In the genomic region with DNA sequence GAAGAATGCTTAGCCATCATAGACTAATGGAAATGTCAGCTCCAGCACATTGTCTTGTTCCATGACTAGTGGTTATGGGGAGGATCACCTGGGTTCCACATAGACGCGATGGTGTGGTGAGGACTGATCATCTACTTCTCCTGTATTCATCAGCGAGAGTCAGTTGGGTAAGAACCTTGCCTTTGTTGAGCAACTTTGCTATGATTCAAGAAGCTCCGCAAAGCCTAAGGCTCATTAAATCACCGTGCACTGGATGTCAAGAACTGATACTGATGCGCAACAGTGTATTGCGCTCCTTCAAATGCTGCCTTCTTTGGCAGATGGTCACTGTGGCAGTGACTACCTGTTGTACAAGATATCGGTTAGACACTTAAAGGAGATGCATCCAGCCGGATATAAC, we compare ENCODE assay signal across 18 mouse cellular contexts. TPM values are rescaled to one million over a fixed set of nuclear protein-coding genes. Genes with fewer than 3 reads are reported as not detected.
"Had no signal": no experiment of that assay in that cellular context is flagged by ENCODE, and none has a peak within 500 bp of the region (broad histone marks: within the 10 kb centered on the region; RNA-seq: fewer than 3 reads in every experiment).

No protein-coding gene starts in this region.

- ATAC-seq: forebrain, embryonic 16.5 days; hindbrain, embryonic 16.5 days; inflammation-experienced regulatory T-cells, adult 6 months; intestine, embryonic 15.5 days; intestine, postnatal 0 days had no signal

- DNase-seq: gastrocnemius, postnatal 14 days; gastrocnemius, postnatal 36 days; heart, adult 2 months; heart, postnatal 4 days; kidney, adult 18-20 months; kidney, adult 8-10 months; kidney, postnatal 10 days; kidney, postnatal 36 days; layer of hippocampus, adult 9-11 months; liver; liver, embryonic 13.5 days had no signal

RNA-seq across cellular contexts. Expression of a gene that starts 5.3 kb away (rescaled TPM):
- total RNA-seq: gastrocnemius, adult 18-20 months; gastrocnemius, postnatal 14 days; gastrocnemius, postnatal 36 days; heart, adult 2 months; heart, postnatal 25 days had no signal
